Mouse (Mus musculus) A20 (cell line): Measurements from ENCODE around the gene Tmem95.

Experiments
- DNase-seq: peaks from one replicate; pipeline ENCODE4 v3.0.0-alpha.2; 2011; ENCODE audit warnings: low read depth, low spot score

Tmem95 gene

GRCm38 (mm10) chr11:69848021-69848420, 29.8 kb downstream of the Tmem95 start:
- DNase-seq, result no peak

GRCm38 (mm10) chr11:69846738-69847688, 30.8 kb downstream of the Tmem95 start:
- no peak for DNase-seq

- DNase-seq, result peak; percentile 93
These were observed 31.6 kb downstream of the Tmem95 start, which contains the start of gene Plscr3 for GRCm38 (mm10) chr11:69846198-69846680. TSS of gene Plscr3 (plus strand) at chr11:69846376.

- no peak for DNase-seq
These were observed 39.1 kb downstream of the Tmem95 start for GRCm38 (mm10) chr11:69838714-69839104.

- DNase-seq, result peak; percentile 99
These were observed 39.7 kb downstream of the Tmem95 start, which contains the start of gene Tmem256 for GRCm38 (mm10) chr11:69837952-69838713. TSS of gene Tmem256 (plus strand) at chr11:69838514.

- DNase-seq, result no peak
These were observed 40.2 kb downstream of the Tmem95 start, which contains the start of gene Nlgn2 for GRCm38 (mm10) chr11:69837604-69837951. TSS of gene Nlgn2 (minus strand) at chr11:69837784.

- DNase-seq, result peak; percentile 23
These were observed 40.9 kb downstream of the Tmem95 start for GRCm38 (mm10) chr11:69836703-69837576.

- DNase-seq, result no peak
These were observed 41.9 kb downstream of the Tmem95 start for GRCm38 (mm10) chr11:69835966-69836335.

GRCm38 (mm10) chr11:69835326-69835965, 42.4 kb downstream of the Tmem95 start:
- DNase-seq, result no peak

- DNase-seq, result no peak
These were observed 43.7 kb downstream of the Tmem95 start for GRCm38 (mm10) chr11:69834001-69834549.

GRCm38 (mm10) chr11:69833554-69833953, 44.3 kb downstream of the Tmem95 start:
- no peak for DNase-seq

- DNase-seq, result no peak
These were observed 49.0 kb downstream of the Tmem95 start for GRCm38 (mm10) chr11:69828832-69829231.
